Mouse (Mus musculus) T-helper 17 cell (primary cell): ENCODE measurements around the gene Sfrp5.

Experiments used
- in situ Hi-C, 2 experiments: fragments of 300-600 bp; cut with MboI, MseI; formaldehyde crosslinking; loops; 1 replicate in 1 of 2; 2 replicates in 1 of 2; pipeline ENCODE4 v1.15.1; 2025; ENCODE audit warnings: high pct_unique_total_duplicates in 2 of 2

Sfrp5 gene

DNA sequence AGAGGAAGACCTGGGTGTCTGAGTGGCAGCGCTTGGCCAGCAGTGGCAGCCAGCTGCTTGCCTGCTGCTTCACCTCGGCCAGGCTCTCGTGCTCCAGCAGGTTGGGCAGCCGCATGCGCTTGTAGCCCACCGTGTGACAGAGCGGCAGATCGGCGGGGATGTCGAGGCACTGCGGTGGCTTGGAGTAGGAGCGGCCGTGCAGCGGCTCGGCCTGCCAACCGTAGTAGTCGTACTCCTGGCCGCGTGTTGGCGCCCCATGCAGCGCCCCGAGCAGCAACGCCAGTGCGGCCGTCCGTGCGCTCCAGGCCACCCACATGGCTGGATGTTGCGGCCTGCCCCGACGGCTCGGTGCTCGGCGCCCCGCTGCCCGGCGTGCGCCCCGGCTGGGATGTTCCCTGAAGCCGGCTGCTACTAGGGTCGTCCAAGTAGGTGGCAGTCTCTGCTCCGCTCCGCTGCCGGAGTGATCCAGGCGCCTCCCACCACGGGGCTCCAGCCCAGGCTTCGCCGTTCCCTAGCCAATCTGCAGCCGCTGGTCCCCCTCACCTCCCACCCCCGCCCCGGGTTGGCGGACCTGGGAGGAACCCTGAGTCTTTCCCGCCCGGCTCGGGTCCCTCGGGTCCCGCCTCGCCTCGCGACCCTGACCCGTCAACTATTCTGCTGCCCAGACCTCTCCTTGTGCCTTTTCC, at the start of gene Sfrp5:
Gene Sfrp5, minus strand, starts transcription at position 557 of the 686 bp plus-strand sequence.
- in situ Hi-C loops: no loop called here

DNA sequence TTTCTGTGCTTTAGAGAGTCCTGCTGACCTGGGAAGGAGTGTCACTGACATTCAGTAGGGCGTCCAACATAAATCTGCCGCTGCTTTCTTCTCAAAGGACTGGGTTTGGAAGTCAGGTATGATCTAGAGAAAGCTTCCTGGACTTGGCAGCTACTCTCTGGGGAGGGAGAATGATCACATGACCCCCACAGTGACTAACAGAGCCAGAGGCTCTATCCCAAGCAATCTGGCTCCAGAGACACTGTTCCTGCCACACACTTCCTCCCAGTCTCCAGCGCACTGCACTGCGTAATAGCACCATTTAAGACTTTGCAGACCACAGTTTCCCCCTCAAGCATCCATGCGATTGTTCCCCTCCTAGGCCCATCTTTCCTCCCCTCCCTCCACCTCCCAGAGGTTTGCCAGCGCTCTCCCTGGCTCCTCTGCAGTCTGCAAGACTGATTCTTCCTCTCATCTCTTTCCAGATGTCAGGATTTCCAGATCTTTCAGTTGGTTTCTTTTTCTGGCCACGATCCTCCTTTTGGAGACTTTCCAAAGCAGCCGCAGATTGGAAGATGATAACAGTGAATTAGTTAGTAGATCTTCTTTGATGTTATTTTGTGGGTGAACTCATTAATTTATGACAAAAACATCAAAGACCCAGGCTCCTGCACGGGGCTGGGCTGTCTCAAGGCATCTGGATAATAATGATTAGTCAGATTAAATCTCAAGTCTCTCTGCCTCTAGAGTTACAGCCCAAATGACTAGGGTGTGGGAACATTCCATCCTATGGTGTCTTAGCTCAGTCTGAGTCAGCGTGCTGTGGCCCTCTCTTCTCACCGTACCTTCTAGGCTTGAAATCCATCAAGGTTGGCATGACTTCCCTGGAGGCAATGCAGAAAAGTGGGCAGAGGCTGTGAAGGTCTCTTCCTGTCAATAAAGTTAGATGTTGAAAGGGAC, 48.2 kb upstream of the Sfrp5 start:
- in situ Hi-C loops: no loop called here

DNA sequence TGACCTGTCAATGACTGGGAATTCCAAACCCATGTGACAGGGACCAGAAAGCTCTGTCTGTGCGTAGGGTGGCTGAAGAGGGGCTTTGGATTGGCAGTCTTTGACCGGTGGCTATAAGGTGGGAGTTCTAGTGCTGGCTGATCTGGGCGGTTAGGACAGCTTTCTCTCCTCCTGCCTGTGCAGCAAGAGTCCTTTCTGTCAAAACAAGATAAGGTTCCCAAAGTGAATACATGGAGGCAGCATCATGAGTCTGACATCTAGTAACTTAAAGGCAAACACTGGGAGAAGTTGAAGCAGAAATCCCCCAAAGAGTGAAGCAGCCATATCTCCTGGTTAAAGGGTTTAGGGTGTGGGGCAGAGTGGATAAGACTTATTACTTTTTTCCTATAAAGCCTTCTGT, 45.5 kb upstream of the Sfrp5 start, which contains the start of gene Golga7b:
Gene Golga7b, plus strand, starts transcription at position 56 of the 400 bp plus-strand sequence.
- in situ Hi-C loops: no loop called here

DNA sequence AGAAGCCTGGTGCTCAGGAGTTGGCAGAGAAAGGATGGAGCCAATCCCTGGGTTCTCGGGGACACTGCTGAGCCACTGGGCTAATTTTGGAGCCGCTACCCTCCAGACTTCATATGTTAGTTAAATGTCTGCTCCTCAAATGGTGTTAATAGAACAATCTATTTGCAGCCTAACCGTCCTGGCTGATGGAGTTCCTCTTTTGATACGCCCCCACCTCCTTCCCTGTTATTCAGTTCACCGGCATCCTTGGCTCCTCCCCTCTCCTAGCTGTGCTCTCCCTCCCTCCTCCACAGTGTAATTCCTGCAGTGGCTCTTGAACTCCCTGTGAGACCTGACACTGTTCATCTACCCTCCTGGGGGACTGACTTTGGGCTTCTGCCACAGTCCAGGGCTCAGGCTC, 44.6 kb upstream of the Sfrp5 start:
- in situ Hi-C loops: no loop called here

GRCm38 (mm10) chr19:42243401-42243800, 41.3 kb upstream of the Sfrp5 start:
- in situ Hi-C loops: no loop called here

DNA sequence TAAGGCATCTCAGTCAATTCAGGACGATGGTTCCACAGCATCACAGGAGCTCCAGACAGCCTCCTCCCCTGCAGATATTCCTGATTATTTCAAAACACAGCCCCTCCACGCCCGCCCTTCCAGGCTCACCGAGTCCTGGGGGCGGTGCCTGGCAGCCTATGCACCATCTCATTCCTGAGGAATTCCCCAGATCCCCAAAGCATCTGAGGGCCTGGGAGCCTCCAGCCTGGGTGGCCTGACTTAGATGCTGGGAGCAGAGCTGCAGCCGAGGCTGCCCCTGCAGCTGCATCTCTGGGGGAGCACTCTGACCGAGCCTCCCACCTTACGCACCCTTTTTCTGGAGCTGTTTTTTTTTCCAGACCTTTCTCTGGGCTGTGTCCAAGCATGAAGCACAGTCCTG, 38.8 kb upstream of the Sfrp5 start:
- in situ Hi-C loops: no loop called here

DNA sequence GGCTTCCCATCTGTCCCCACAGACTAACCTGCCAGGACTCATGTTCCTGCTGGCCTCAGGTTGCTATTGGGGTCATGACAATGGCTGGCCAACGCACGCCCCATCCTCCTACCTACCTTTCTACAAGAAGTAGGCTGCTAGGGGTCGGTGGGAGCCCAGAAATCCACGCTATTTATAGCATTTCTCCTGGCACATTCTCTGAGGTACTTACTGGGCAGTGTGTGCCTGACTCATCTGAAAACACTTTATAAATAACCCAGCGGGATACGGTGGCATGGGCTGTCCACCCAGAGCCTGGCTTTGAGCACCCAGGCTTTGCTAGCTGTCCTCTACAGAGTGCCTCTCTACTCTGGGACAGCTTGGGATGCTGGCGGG, 36.3 kb upstream of the Sfrp5 start:
- in situ Hi-C loops: loop anchor here in 1 of 2 experiments (10.0 kb wide), 1 partner anchor 1126 kb away; no protein-coding TSS in a partner anchor

DNA sequence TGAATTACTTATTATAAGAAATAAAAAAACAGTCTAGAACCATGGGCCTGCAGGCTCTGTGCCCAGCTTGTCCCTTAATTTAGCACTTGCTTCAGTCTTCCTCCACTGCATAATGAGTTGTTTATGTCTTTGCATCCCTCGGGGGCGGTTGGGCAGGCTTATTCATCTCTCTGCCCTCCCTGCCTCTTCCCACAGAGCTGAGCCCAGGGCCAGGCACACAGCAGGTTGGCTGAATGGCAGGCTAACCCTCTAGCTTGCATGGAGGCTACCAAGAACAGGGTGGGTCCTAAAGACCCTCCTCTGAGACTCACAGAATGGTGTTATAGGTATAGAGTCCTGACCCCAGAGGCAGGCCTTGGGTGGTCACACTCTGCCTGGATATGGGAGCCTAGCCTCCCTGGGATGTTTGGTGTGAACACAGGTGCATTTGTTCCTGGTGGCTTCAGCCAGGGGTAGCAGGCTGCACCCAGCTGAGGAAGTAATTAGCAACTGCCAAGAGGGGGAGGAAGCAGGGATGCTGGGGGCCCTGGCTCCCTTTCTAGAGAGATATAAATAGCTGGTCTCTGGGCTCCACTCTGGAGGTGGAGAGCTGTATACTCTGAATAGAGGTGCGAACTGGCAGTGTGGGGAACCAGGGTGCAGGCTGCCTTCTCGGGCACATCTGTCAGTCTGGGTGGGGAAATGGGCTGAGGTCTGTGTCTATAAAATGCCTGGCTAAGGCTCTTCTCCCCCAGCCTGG, 35.7 kb upstream of the Sfrp5 start:
- in situ Hi-C loops: loop anchor here in 1 of 2 experiments (10.0 kb wide), 1 partner anchor 1127 kb away; no protein-coding TSS in a partner anchor

DNA sequence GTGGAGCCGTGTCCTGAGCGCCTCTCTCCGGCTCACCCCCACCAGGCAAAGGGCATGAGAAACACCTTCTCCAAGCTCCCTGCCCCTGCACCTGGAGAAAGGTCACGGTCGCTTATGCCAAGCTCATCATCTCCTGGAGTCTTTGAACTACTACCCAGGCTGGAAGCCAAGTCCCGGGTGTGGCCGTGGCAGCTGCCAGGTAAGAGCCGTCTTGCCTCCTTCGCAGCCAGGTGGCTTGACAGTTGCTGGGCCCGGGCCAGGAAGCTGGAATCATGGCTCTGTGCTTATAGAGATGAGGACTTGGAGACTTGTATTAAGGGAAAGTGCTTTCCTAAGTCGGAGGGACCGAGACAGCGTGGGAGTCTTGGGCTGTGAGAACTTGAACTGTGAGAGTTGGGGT, 28.9 kb upstream of the Sfrp5 start:
- in situ Hi-C loops: loop anchor here in 1 of 2 experiments (10.0 kb wide), 1 partner anchor 1134 kb away; no protein-coding TSS in a partner anchor

DNA sequence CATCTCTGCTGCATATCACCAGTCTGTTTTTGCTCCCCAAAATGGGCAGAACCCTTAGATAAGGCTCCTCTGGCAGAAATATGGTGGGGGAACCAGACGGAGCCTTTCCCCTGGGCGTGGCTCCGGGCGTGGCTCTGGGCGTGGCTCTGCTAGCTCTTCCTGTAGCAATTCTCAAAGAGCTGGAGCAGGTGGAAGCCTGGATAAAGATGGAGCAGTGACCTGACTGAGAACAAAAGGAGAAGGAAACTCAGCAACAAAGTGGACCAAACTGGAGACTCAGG, 28.2 kb upstream of the Sfrp5 start:
- in situ Hi-C loops: loop anchor here in 1 of 2 experiments (10.0 kb wide), 1 partner anchor 1135 kb away; no protein-coding TSS in a partner anchor

DNA sequence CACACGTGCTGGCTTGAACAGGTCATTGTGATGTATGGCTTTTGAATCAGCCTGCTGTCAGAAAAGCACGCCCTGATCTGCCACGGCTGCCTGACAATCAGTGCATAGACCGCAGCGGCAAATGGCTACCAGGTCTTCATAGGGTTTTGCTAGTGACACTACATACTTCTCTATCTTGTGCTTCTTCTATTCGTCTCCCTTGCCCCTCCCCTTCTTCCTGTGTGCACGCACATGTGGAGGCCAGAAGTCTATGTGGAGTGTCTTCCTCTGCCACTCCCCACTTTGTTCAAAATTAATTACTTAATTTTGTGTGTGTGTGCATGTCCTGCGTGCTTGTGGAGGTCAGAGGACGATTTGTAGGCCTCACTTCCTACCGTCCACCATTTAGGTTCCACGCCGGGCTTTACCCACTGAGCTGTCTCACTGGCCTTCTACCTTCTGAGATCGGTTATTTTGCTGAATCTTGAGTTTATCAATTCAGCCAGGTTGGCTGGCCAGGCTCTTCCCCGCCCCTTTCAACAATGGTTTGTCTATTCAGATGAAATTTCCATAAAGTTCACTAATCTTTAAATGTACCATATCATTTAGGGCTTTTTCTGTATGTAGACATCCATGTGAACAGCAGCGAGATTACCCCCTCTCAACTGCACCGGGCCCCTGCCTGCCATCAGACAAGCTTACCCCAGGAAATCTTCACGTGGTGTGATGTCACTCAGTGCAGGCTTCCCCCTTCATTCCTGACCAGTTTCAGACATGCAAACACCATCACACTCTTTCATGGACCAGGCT, 27.6 kb upstream of the Sfrp5 start:
- in situ Hi-C loops: loop anchor here in 1 of 2 experiments (10.0 kb wide), 1 partner anchor 1135 kb away; no protein-coding TSS in a partner anchor

DNA sequence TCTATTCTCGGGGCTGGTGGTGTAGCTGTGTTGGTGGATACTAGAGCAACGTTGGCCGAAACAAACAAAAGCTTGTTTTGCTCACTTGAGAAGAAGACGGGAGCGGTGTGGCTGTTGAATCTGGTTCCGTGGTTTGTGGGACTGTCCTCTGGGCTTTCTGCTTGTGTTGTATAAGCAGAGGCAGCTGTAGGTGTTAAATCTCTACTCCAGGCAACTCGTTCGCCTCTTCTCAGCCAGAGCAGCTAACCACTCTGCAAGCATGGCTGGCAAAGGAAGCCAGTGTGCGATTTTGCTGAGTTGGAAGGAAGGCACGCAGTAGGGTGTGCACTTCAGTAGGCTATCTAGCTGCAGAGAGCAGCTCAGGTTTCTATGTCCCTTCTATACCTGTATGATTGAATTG, 24.4 kb upstream of the Sfrp5 start:
- in situ Hi-C loops: no loop called here

GRCm38 (mm10) chr19:42217374-42217763, 15.3 kb upstream of the Sfrp5 start:
- in situ Hi-C loops: loop anchor here in 1 of 2 experiments (5.0 kb wide), 1 partner anchor 55 kb away; no protein-coding TSS in a partner anchor

- in situ Hi-C loops: loop anchor here in 1 of 2 experiments (5.0 kb wide), 1 partner anchor 55 kb away; no protein-coding TSS in a partner anchor
Measured at GRCm38 (mm10) chr19:42216699-42217373, 14.8 kb upstream of the Sfrp5 start.

GRCm38 (mm10) chr19:42214601-42215000, 12.5 kb upstream of the Sfrp5 start:
- in situ Hi-C loops: no loop called here

DNA sequence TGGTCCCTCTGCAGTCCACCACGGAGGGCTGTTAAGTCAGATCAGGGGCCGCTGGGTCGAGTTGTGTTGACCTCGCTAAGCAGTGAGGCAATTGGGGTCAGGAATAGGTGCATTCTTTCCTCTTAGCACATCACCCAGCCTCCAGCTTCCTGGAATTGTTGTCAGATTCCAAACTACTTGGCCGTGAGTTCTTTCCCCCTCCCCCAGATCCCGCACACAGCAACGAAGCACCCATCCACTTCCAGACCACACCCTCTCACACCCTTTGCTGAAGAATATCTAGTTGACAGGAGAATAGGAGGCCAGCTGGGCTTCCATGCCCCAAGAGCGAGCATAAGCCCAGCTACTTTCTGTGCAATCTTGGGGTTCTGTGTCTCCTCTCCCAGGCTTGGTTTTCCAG, 9.9 kb upstream of the Sfrp5 start:
- in situ Hi-C loops: no loop called here

GRCm38 (mm10) chr19:42209976-42210375, 7.9 kb upstream of the Sfrp5 start:
- in situ Hi-C loops: no loop called here

DNA sequence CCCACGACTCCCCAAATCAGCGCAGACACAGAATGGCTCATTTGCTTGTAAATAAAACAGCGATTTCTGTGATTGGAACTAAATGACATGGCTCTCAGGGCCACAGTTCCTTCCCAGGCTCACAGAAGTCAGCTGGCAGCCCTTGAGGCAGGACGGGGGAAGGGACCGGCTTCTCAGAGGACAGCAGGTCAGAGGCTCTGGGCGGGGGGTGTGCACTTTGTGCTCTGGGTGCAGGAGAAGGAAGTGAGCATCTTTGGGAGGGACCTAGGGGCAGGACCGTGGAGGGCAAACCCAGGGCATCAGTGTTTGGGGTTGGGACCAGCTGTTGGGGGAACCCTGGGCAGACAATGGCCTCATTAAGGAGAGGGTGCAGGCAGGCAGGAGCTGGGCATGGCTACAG, 7.4 kb upstream of the Sfrp5 start:
- in situ Hi-C loops: no loop called here

DNA sequence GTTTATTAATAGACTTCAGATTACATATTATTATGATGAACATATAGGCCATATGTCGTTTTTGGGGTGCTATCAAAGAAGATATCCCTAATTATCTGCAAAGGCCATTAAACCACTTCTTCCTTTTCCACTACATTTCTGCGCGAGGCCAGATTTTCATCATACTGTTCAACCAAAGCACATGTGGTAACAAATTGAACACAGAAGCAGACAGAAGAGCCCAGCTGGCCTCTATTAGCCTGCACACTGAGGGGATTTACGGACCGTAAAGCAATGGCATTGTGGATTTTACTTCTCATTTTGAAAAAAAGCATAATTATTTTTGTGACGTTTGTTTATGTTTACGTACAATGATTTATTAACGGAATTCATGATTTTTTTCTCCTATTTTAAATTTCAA, 3.1 kb upstream of the Sfrp5 start:
- in situ Hi-C loops: no loop called here

DNA sequence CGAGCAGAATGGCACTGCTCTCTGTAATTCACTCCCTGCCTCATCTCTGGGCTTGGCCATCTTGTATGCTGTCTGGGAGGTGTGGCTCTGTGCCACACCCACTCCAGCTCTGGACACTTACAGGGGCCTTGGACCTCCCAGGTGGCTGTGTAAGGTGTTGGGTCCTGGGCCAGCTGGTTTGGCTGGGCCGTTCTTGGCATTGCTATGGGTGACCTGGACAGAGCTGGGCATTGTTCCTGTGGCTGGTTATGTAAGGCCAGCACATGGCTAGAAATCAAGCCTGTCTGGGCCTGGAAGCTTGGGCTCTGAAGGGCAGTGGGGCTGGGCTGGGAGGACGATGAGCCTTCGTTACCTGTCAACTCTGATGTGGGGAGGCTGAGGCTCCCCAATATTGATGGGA, 2.3 kb upstream of the Sfrp5 start:
- in situ Hi-C loops: no loop called here
